Mouse (Mus musculus) intestine, embryonic 14.5 days (tissue): Measurements from ENCODE around the gene Cpn1. TPM values are rescaled to one million over a fixed set of nuclear protein-coding genes. Genes with fewer than 3 reads are reported as not detected.

ENCODE experiments used
- ATAC-seq: fragments of 200-750 bp; cut with Nextera tagmentation; replicated peaks from 2 replicates; pipeline ENCODE4 v1.8.0; 2017; ENCODE audit warnings: low read depth, moderate number of reproducible peaks, moderate TSS enrichment, moderate library complexity; ENCODE audit not compliant: low FRiP score, low TSS enrichment
- DNase-seq: peaks from one replicate; pipeline ENCODE4 v3.0.0-alpha.2; 2018; ENCODE audit warnings: low spot score
- H3K27ac ChIP-seq: fragments of 300-500 bp; sonication (generic); 2 replicates; pipeline ENCODE4 v1.5.1; 2014; ENCODE audit warnings: low read depth, mild to moderate bottlenecking, control low read depth
- H3K27me3 ChIP-seq: fragments of 300-500 bp; sonication (generic); replicated peaks from 2 replicates; pipeline ENCODE4 v1.6.1; 2014; ENCODE audit warnings: low read length, control low read depth; ENCODE audit not compliant: control insufficient read depth, insufficient read depth
- H3K36me3 ChIP-seq: fragments of 300-500 bp; sonication (generic); 2 replicates; pipeline ENCODE4 v1.6.1; 2014; ENCODE audit warnings: low read length, control low read depth; ENCODE audit not compliant: control insufficient read depth, insufficient read depth
- H3K4me1 ChIP-seq: fragments of 300-500 bp; sonication (generic); replicated peaks from 2 replicates; pipeline ENCODE4 v1.6.1; 2014; ENCODE audit warnings: low read length, control low read depth, mixed read lengths; ENCODE audit not compliant: control insufficient read depth, insufficient read depth
- H3K4me2 ChIP-seq: fragments of 300-500 bp; sonication (generic); 2 replicates; pipeline ENCODE4 v1.6.1; 2014; ENCODE audit warnings: low read length
- H3K4me3 ChIP-seq: fragments of 300-500 bp; sonication (generic); 2 replicates; pipeline ENCODE4 v1.5.1; 2014; ENCODE audit warnings: low read depth, low read length, control low read depth, mixed read lengths
- H3K9ac ChIP-seq: fragments of 300-500 bp; sonication (generic); 2 replicates; pipeline ENCODE4 v1.6.1; 2014; ENCODE audit warnings: mild to moderate bottlenecking, low read length
- H3K9me3 ChIP-seq: fragments of 300-500 bp; sonication (generic); 2 replicates; pipeline ENCODE4 v1.6.1; 2016; ENCODE audit warnings: low read length, control low read depth; ENCODE audit not compliant: control insufficient read depth
- WGBS: fragments of 180-500 bp; shearing (Covaris S2); extraction: QIAGEN DNeasy Blood & Tissue Kit; methylation state at CpG from one replicate; pipeline ENCODE4 v1.1.7; 2014; 5-methylcytosine and 5-hydroxymethylcytosine counted together
- polyA plus RNA-seq: library from polyadenylated mRNA; unstranded; fragments of >200 nt; fragmentation: Nextera tagmentation; extraction: Ambion mirVana; gene quantifications from 2 replicates; pipeline ENCODE4 v1.2.1, GENCODE M21; 2014

Cpn1 gene
- polyA plus RNA-seq, result 11.4 and 15.5 TPM in 2 replicates

GRCm38 (mm10) chr19:43986069-43986794 lies at the start of gene Cpn1:
Gene Cpn1, minus strand, starts transcription at chr19:43986556.
- H3K4me1 ChIP-seq, result no peaks in the 10 kb centered on the region
- H3K36me3 ChIP-seq, result no peaks in the 10 kb centered on the region
- no peaks in the 10 kb centered on the region for H3K27me3 ChIP-seq
- DNase-seq (peak; percentile 74), ATAC-seq (peak; percentile 82)
- H3K4me2 ChIP-seq, result peak within 1 kb of the TSS; percentile 43
- no peaks in the 10 kb centered on the region for H3K9me3 ChIP-seq
- no peak within 1 kb of the TSS for H3K9ac ChIP-seq
- H3K27ac ChIP-seq, result 0 out of 2 replicates have a peak within 1 kb of the TSS, but pooled peaks have one; percentile 22
- H3K4me3 ChIP-seq, result peak within 1 kb of the TSS; percentile 20
- 19% methylated on average over 30 of the region's 30 CpGs for WGBS

GRCm38 (mm10) chr19:44033396-44033795 lies 47.0 kb upstream of the Cpn1 start:
- Histone ChIP-seq H3K36me3 (peaks cover 34% of the 10 kb centered on the region), H3K4me3 (no peak overlapping the region), H3K4me1 (no peaks in the 10 kb centered on the region), H3K27ac (no peak overlapping the region), H3K9me3 (no peaks in the 10 kb centered on the region), H3K27me3 (no peaks in the 10 kb centered on the region), H3K4me2 (no peak overlapping the region), H3K9ac (no peak overlapping the region)
- ATAC-seq (no peak), DNase-seq (no peak)
- WGBS, result 92% methylated on average over 5 of the region's 5 CpGs

GRCm38 (mm10) chr19:44032046-44032744 lies 45.8 kb upstream of the Cpn1 start:
- Histone ChIP-seq H3K4me3 (no peak overlapping the region), H3K27ac (no peak overlapping the region), H3K9ac (no peak overlapping the region), H3K36me3 (peaks cover 24% of the 10 kb centered on the region), H3K9me3 (no peaks in the 10 kb centered on the region), H3K27me3 (no peaks in the 10 kb centered on the region), H3K4me1 (no peaks in the 10 kb centered on the region), H3K4me2 (no peak overlapping the region)
- ATAC-seq (no peak), DNase-seq (no peak)
- 85% methylated on average over 11 of the region's 11 CpGs for WGBS

- ATAC-seq, result no peak
- 80% methylated on average over 5 of the region's 5 CpGs for WGBS
Measured at GRCm38 (mm10) chr19:44030024-44030423, 43.7 kb upstream of the Cpn1 start.

GRCm38 (mm10) chr19:44028972-44029371 lies 42.6 kb upstream of the Cpn1 start, which contains the start of gene Cyp2c23:
Gene Cyp2c23, minus strand, starts transcription at chr19:44029208.
- H3K9me3 ChIP-seq, result no peaks in the 10 kb centered on the region
- no peaks in the 10 kb centered on the region for H3K36me3 ChIP-seq
- ATAC-seq (no peak), DNase-seq (no peak)
- H3K9ac ChIP-seq, result no peak within 1 kb of the TSS
- no peak within 1 kb of the TSS for H3K27ac ChIP-seq
- no peak within 1 kb of the TSS for H3K4me3 ChIP-seq
- no peaks in the 10 kb centered on the region for H3K27me3 ChIP-seq
- no peak within 1 kb of the TSS for H3K4me2 ChIP-seq
- 75% methylated on average over 8 of the region's 8 CpGs for WGBS
- no peaks in the 10 kb centered on the region for H3K4me1 ChIP-seq

More at GRCm38 (mm10) chr19:44030024-44030423, 43.7 kb upstream of the Cpn1 start:
- no peaks in the 10 kb centered on the region for H3K4me1 ChIP-seq
- H3K4me3 ChIP-seq, result no peak overlapping the region
- no peaks in the 10 kb centered on the region for H3K9me3 ChIP-seq
- no peak overlapping the region for H3K27ac ChIP-seq
- no peak overlapping the region for H3K9ac ChIP-seq
- H3K4me2 ChIP-seq, result no peak overlapping the region
- no peak for DNase-seq
- peaks cover 3% of the 10 kb centered on the region; the same call in 1 of the 2 replicates for H3K36me3 ChIP-seq
- H3K27me3 ChIP-seq, result no peaks in the 10 kb centered on the region

- Histone ChIP-seq H3K9me3 (no peaks in the 10 kb centered on the region), H3K4me1 (no peaks in the 10 kb centered on the region), H3K4me3 (no peak overlapping the region), H3K36me3 (no peaks in the 10 kb centered on the region), H3K27me3 (no peaks in the 10 kb centered on the region), H3K9ac (no peak overlapping the region), H3K27ac (no peak overlapping the region), H3K4me2 (no peak overlapping the region)
- 61% methylated on average over 8 of the region's 8 CpGs for WGBS
- no peak for ATAC-seq
- no peak for DNase-seq
Measured at GRCm38 (mm10) chr19:44026956-44027530, 40.7 kb upstream of the Cpn1 start.

- no peak for DNase-seq
- Histone ChIP-seq H3K27ac (no peak overlapping the region), H3K9me3 (no peaks in the 10 kb centered on the region), H3K4me1 (no peaks in the 10 kb centered on the region), H3K9ac (no peak overlapping the region), H3K27me3 (no peaks in the 10 kb centered on the region), H3K36me3 (no peaks in the 10 kb centered on the region), H3K4me2 (no peak overlapping the region), H3K4me3 (no peak overlapping the region)
- WGBS, result 83% methylated on average over 13 of the region's 13 CpGs
- no peak for ATAC-seq
Measured at GRCm38 (mm10) chr19:44024921-44025585, 38.7 kb upstream of the Cpn1 start.

GRCm38 (mm10) chr19:44023066-44023465 lies 36.7 kb upstream of the Cpn1 start:
- no peaks in the 10 kb centered on the region for H3K27me3 ChIP-seq
- no peak overlapping the region for H3K4me2 ChIP-seq
- no peaks in the 10 kb centered on the region for H3K36me3 ChIP-seq
- H3K9me3 ChIP-seq, result no peaks in the 10 kb centered on the region
- no peak overlapping the region for H3K9ac ChIP-seq
- H3K4me1 ChIP-seq, result no peaks in the 10 kb centered on the region
- no peak overlapping the region for H3K4me3 ChIP-seq
- 61% methylated on average over 5 of the region's 5 CpGs for WGBS
- no peak overlapping the region for H3K27ac ChIP-seq
- ATAC-seq, result no peak
- DNase-seq, result no peak
